Mouse (Mus musculus) c-Kit-positive CD71-positive TER-119-positive erythroid progenitor cells, embryonic 14.5 days (primary cell): ENCODE measurements around the gene Prmt1.

Experiments used
- DNase-seq: peaks from one replicate; pipeline ENCODE4 v3.0.0-alpha.2; 2013; ENCODE audit warnings: low spot score

Prmt1 gene

DNA sequence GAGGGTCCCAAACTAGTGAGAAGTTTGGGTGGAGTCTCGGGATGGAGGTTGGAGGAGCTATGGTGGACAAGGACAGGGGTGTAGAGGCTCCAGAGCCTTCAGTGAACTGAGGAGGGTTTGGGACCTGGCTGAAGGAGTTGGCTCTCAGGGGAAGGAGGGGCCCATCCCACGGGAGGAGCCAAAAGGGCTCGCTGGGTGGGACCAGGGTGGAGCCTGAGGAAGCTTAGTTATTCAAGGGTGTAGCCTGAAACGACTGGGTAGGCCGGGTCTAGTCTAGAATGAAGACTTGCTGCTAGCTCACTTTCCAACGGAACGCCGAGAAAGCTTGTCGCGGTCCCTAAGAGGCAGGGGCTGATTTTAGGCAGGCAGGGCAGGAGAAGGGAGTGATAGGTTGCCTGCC is 34.4 kb downstream of the Prmt1 start:
- peak; percentile 76 for DNase-seq

DNA sequence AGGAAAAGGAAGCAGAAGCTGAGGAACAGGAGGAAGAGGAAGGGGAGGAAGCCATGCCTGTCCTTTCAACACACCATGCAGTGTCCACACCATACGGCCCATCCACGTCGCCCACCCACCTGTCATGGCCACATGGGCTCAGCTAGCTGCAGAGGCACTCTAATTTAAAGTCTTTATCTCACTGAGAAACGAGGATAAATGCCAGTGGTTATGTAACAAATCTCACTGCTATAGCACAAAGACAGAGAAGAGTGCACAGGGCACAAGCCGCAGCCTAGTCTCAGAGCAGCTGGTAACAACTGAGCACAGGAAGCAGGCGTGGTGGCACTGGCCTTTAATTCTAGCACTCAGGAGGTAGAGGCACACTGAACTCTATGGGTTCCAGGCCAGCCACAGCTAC is 36.4 kb downstream of the Prmt1 start:
- DNase-seq: no peak

DNA sequence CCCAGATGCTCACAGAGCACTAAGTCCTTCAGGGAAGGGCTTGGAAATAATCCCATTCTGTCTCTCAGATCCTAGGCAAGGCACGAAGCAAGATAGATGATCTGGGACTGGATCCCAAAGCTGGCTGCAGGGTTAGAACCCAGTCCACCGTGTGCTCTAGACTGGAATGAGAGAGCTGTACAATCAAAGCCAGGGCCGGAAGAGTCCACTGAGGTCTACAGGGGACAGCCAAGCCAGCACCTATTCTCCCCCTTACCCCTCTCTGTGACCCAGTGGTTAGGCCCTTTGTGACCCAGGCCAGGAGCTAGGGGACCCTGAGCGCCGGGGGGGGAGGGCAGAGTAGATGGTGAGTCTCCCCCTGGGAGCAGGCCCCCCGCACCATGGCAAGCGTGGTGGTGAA is 43.5 kb downstream of the Prmt1 start, which contains the start of gene Tsks:
Gene Tsks, plus strand, starts transcription at position 301 of the 400 bp plus-strand sequence.
- DNase-seq: no peak

DNA sequence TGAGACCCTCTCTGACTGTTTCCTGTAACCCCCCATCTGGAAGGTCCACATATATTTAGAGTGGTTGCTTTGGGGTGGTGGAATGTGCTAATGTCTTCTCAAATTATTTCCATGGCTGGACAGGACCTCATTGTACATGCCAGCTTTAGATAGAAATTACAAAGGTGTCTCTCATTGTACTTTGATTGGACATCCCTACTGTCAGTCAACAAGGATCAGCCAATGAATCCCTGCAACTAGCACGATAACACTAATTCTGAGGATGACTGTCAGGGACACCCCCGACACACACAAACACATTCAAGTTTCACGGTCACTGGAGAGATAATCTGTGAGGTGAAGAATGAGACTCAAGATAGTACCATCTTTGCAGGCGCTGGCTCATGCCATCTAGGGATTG is 47.7 kb downstream of the Prmt1 start:
- no peak for DNase-seq

DNA sequence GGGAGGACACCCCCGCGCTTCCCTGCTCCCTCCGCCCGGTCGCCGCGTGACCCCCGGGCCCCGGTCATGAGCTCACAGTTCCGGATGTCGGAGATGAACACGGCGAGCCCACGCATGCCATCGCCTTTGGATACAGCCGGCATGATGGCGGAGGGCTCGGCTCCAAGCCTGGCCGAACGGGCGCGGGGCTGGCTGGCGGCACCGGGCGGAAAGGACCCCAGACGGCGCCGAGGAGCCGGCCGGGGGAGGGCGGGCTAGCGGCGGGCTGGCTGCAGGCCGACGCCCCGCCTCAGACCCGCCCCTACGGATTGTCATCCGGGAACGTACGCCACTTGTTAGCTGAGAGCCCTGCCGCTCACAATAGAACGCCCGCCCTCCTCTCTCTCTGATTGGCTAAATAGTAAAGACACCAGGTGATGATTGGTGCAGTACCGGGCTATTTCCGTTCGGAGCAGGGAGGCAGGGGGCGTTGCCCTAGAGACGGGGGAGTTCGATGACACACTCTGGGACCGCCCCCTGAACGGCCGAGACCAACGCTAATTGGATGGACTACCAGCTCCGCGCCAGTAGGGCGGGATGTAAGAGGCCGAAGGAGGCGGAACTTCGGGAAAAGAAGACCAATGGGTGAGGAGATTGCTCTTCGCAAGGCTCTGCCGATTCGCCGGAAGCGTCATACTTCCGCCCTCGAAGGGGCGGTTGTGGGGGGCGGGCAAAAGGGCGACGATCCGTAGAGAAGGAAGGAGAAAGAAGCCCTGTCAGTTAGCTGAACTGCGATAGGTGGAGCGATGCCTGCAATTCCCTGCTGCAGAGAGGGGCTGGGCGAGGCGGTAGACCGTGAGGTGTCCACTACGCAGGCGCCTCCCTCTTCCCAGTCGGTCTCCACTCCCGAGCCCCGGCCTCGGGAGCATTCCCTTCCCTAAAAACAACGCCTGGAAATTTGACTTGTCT is 56.9 kb downstream of the Prmt1 start, which contains the start of gene Ap2a1:
Gene Ap2a1, minus strand, starts transcription at position 293 of the 948 bp plus-strand sequence.
- DNase-seq: peak; percentile 100

DNA sequence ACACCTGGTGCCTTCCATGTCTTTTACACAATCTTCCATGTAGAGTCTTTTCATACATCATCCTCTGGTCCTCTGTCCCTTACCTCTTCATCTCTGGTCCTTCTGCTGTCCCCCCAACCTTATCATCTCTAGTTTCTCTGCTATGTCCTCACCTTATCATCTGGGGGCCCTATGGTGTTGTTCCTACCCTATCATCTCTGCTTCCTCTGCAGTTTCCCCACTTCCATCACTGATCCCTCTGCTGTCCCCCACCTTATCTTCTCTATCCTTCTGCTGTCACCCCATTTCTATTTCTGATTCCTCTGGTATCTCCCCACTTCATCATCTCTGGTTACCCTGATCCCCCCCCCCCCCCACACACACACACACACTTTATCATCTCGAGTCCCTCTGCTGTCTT is 57.8 kb downstream of the Prmt1 start:
- peak; percentile 62 for DNase-seq
